Mouse (Mus musculus) effector memory CD4-positive, alpha-beta T cell, adult 5 months (primary cell): ENCODE measurements around the gene Gm14393. TPM values are rescaled to one million over a fixed set of nuclear protein-coding genes. Genes with fewer than 3 reads are reported as not detected.

Source experiments
- polyA plus RNA-seq: library from polyadenylated mRNA; unstranded; fragments of 100-300 nt; shearing (Covaris generic); gene quantifications from one replicate; pipeline ENCODE4 v1.2.1, GENCODE M21; 2017

Gm14393 gene
- not detected for polyA plus RNA-seq

GRCm38 (mm10) chr2:175067681-175068261 is at the start of gene Gm14393:
Gene Gm14393, minus strand, starts transcription at chr2:175067781.

Other genes starting within 250 kb of the Gm14393 start
- not detected for gene Gm14444, start 57.5 kb downstream of the Gm14393 start, polyA plus RNA-seq
- 10.1 TPM for gene Gm14399, start 74.2 kb upstream of the Gm14393 start, polyA plus RNA-seq
- gene Gm14443, start 108.1 kb upstream of the Gm14393 start, polyA plus RNA-seq, result not detected
- 2.9 TPM for gene Gm14391, start 139.1 kb upstream of the Gm14393 start, polyA plus RNA-seq
- 1.2 TPM for gene Gm14440, start 207.3 kb upstream of the Gm14393 start, polyA plus RNA-seq